Mouse (Mus musculus) fat pad, adult 2 months (tissue): Measurements from ENCODE around the gene Rpp25.

Source experiments
- DNase-seq: peaks from one replicate; pipeline ENCODE4 v3.0.0-alpha.2; 2011; ENCODE audit warnings: low read depth, low spot score; ENCODE audit errors: extremely low read depth

The Rpp25 gene

DNA sequence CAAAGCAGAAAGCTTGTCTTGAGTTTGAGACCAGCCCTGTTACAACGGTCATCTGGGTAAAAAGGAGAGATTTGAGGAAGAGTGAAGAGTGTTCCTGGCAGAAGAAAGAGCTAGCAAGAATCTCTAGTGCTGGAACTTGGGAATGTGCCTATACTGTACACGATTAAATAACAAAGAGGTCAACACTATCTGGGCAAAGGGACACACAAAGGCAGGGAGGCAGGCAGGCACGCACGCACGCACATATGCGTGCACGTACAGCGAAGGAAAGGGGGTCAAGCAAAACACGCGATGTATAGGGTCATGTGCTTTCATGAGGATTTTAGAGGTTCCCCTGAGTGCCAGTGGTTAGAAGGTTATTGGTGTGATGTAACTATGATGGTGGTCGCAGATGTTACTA lies 49.3 kb downstream of the Rpp25 start:
- DNase-seq, result no peak

DNA sequence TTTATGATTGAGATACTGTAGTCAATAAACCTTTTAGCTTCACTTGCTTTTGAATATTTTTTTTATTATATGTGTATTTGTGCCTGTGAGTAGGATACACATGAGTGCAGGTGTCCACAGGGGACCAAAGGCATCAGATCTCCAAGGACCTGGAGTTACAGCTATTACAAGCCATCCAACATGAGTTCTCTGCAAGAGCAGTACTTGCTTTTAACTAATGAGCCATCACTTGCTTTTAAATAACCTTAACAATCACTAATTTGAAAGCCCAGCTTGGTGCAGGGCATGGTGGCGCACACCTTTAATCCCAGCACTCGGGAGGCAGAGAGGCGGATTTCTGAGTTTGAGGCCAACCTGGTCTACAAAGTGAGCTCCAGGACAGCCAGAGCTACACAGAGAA lies 50.9 kb downstream of the Rpp25 start:
- DNase-seq, result no peak
